Mouse (Mus musculus) hindbrain, embryonic 12.5 days (tissue): Measurements from ENCODE around the gene Lsm11. TPM values are rescaled to one million over a fixed set of nuclear protein-coding genes. Genes with fewer than 3 reads are reported as not detected.

Experiments
- polyA plus RNA-seq: library from polyadenylated mRNA; unstranded; fragments of >200 nt; fragmentation: Nextera tagmentation; extraction: Ambion mirVana; gene quantifications from 2 replicates; pipeline ENCODE4 v1.2.1, GENCODE M21; 2016

Lsm11 gene
- polyA plus RNA-seq, 1 experiment from 2014 or later: 16.9 TPM

Other genes with a start within 250 kb of the Lsm11 start
- 82.3 and 92.2 TPM in 2 replicates for gene Clint1, start 92.9 kb downstream of the Lsm11 start, polyA plus RNA-seq
- gene Thg1l, start 10.6 kb upstream of the Lsm11 start, polyA plus RNA-seq: 11.9 and 14.7 TPM in 2 replicates
- gene Sox30, start 35.4 kb upstream of the Lsm11 start, polyA plus RNA-seq: 0.14 and 0.25 TPM in 2 replicates
- gene Gm12166, start 107.4 kb upstream of the Lsm11 start, polyA plus RNA-seq: 2.7 and 5.6 TPM in 2 replicates
- 17.3 and 18.4 TPM in 2 replicates for gene Adam19, start 111.1 kb upstream of the Lsm11 start, polyA plus RNA-seq
- gene Nipal4, start 221.6 kb upstream of the Lsm11 start, polyA plus RNA-seq: 0.72 and 0.90 TPM in 2 replicates